Mouse (Mus musculus) kidney, postnatal 10 days (tissue): ENCODE measurements at regions not wholly inside any gene's neighbourhood (a gene's known extent, or its start where the extent isn't known, plus 50 kb on each side); places are given as distances from the start of the nearest gene placed in this dataset.

ENCODE experiments used
- DNase-seq: peaks from one replicate; pipeline ENCODE4 v3.0.0; 2021; ENCODE audit warnings: mixed read lengths

GRCm38 (mm10) chr10:35654548-35655180 is 57.0 kb downstream of the Amd2 start:
- DNase-seq = peak; percentile 10

GRCm38 (mm10) chr10:35649930-35650329 is 61.8 kb downstream of the Amd2 start:
- DNase-seq = no peak

- DNase-seq = no peak
These were observed 90.8 kb downstream of the Amd2 start for GRCm38 (mm10) chr10:35620853-35621252.

- no peak for DNase-seq
These were observed 125.4 kb downstream of the Amd2 start for GRCm38 (mm10) chr10:35586251-35586650.
